Mouse (Mus musculus) kidney, postnatal 0 days (tissue): ENCODE measurements around the gene Agbl2. TPM values are rescaled to one million over a fixed set of nuclear protein-coding genes. Genes with fewer than 3 reads are reported as not detected.
A peak's percentile ranks its signal among the peaks of the same experiment; 100 is the strongest.

Experiments used
- ATAC-seq: fragments of 200-750 bp; cut with Nextera tagmentation; replicated peaks from 2 replicates; pipeline ENCODE4 v1.8.0; 2017; ENCODE audit warnings: low read depth, moderate number of reproducible peaks, moderate TSS enrichment, moderate library complexity; ENCODE audit not compliant: low FRiP score
- DNase-seq: peaks from one replicate; pipeline ENCODE4 v3.0.0-alpha.2; 2016; ENCODE audit warnings: low spot score
- H3K27ac ChIP-seq: fragments of 300-500 bp; sonication (generic); 2 replicates; pipeline ENCODE4 v1.5.1; 2014; ENCODE audit warnings: mild to moderate bottlenecking
- H3K27me3 ChIP-seq: fragments of 300-500 bp; sonication (generic); 2 replicates; pipeline ENCODE4 v1.6.1; 2014; ENCODE audit warnings: low read length, mixed read lengths; ENCODE audit not compliant: insufficient read depth
- H3K36me3 ChIP-seq: fragments of 300-500 bp; sonication (generic); 2 replicates; pipeline ENCODE4 v1.6.1; 2014; ENCODE audit warnings: low read length, mixed read lengths; ENCODE audit not compliant: insufficient read depth
- H3K4me1 ChIP-seq: fragments of 300-500 bp; sonication (generic); replicated peaks from 2 replicates; pipeline ENCODE4 v1.6.1; 2014; ENCODE audit warnings: antibody characterized with exemption, low read length, mixed read lengths; ENCODE audit not compliant: insufficient read depth
- H3K4me2 ChIP-seq: fragments of 300-500 bp; sonication (generic); 2 replicates; pipeline ENCODE4 v1.6.1; 2014; ENCODE audit warnings: mild to moderate bottlenecking, low read length, moderate library complexity, mixed read lengths
- H3K4me3 ChIP-seq: fragments of 300-500 bp; sonication (generic); replicated peaks from 2 replicates; pipeline ENCODE4 v1.5.1; 2014; ENCODE audit warnings: low read depth, low read length
- H3K9ac ChIP-seq: fragments of 300-500 bp; sonication (generic); 2 replicates; pipeline ENCODE4 v1.6.1; 2014; ENCODE audit warnings: low read depth, low read length
- H3K9me3 ChIP-seq: fragments of 300-500 bp; sonication (generic); replicated peaks from 2 replicates; pipeline ENCODE4 v1.6.1; 2016; ENCODE audit warnings: low read length, inconsistent platforms, mixed read lengths
- CTCF ChIP-seq: IDR thresholded peaks from 2 replicates; pipeline ENCODE4 v1.5.1; 2016; ENCODE audit warnings: antibody characterized with exemption, low read depth, mild to moderate bottlenecking, moderate library complexity
- whole genome bisulfite sequencing: fragments of 180-500 bp; shearing (Covaris S2); extraction: QIAGEN DNeasy Blood & Tissue Kit; methylation state at CpG from one replicate; pipeline ENCODE4 v1.1.7; 2014; 5-methylcytosine and 5-hydroxymethylcytosine counted together
- polyA plus RNA-seq: library from polyadenylated mRNA; unstranded; fragments of >200 nt; fragmentation: Nextera tagmentation; extraction: Ambion mirVana; gene quantifications from 2 replicates; pipeline ENCODE4 v1.2.1, GENCODE M21; 2015

Agbl2 gene
- polyA plus RNA-seq, 1 experiment from 2014 or later, result 0.89 TPM

- Histone ChIP-seq H3K9ac (no peak overlapping the region), H3K27me3 (no peaks in the 10 kb centered on the region), H3K4me1 (no peaks in the 10 kb centered on the region), H3K36me3 (no peaks in the 10 kb centered on the region), H3K9me3 (no peaks in the 10 kb centered on the region), H3K27ac (no peak overlapping the region), H3K4me3 (no peak overlapping the region), H3K4me2 (no peak overlapping the region)
- DNase-seq, result no peak
- ATAC-seq, result no peak
- WGBS, result 85% methylated on average over 6 of the region's 6 CpGs
- TF ChIP-seq CTCF, result peak; percentile 20; the same call in 1 of the 2 replicates
Measured at GRCm38 (mm10) chr2:90808241-90809126, 26.0 kb downstream of the Agbl2 start.

- ATAC-seq, result no peak
- no peak overlapping the region for H3K9ac ChIP-seq
- H3K27ac ChIP-seq, result no peak overlapping the region
- no peaks in the 10 kb centered on the region for H3K4me1 ChIP-seq
- DNase-seq, result no peak
- no peak overlapping the region for H3K4me3 ChIP-seq
- no peak for TF ChIP-seq CTCF
- no peaks in the 10 kb centered on the region for H3K27me3 ChIP-seq
- WGBS, result 82% methylated on average over 8 of the region's 8 CpGs
- H3K36me3 ChIP-seq, result no peaks in the 10 kb centered on the region
- no peaks in the 10 kb centered on the region for H3K9me3 ChIP-seq
- no peak overlapping the region for H3K4me2 ChIP-seq
Measured at GRCm38 (mm10) chr2:90810751-90811150, 28.2 kb downstream of the Agbl2 start.

GRCm38 (mm10) chr2:90815266-90815665, 32.7 kb downstream of the Agbl2 start:
- Histone ChIP-seq H3K4me3 (no peak overlapping the region), H3K9ac (no peak overlapping the region), H3K36me3 (no peaks in the 10 kb centered on the region), H3K27ac (no peak overlapping the region), H3K27me3 (no peaks in the 10 kb centered on the region), H3K4me1 (no peaks in the 10 kb centered on the region), H3K9me3 (no peaks in the 10 kb centered on the region), H3K4me2 (no peak overlapping the region)
- DNase-seq (no peak), ATAC-seq (no peak)
- WGBS, result 87% methylated on average over 2 of the region's 2 CpGs
- TF ChIP-seq CTCF, result no peak

GRCm38 (mm10) chr2:90816144-90816543, 33.6 kb downstream of the Agbl2 start:
- Histone ChIP-seq H3K4me3 (no peak overlapping the region), H3K27me3 (no peaks in the 10 kb centered on the region), H3K36me3 (no peaks in the 10 kb centered on the region), H3K4me2 (no peak overlapping the region), H3K27ac (no peak overlapping the region), H3K9me3 (no peaks in the 10 kb centered on the region), H3K9ac (no peak overlapping the region), H3K4me1 (no peaks in the 10 kb centered on the region)
- DNase-seq (no peak), ATAC-seq (no peak)
- 80% methylated on average over 4 of the region's 4 CpGs for WGBS
- no peak for TF ChIP-seq CTCF

- no peak for DNase-seq
- Histone ChIP-seq H3K4me1 (no peaks in the 10 kb centered on the region), H3K27ac (no peak overlapping the region), H3K4me2 (no peak overlapping the region), H3K9ac (no peak overlapping the region), H3K9me3 (no peaks in the 10 kb centered on the region), H3K4me3 (no peak overlapping the region), H3K36me3 (no peaks in the 10 kb centered on the region), H3K27me3 (no peaks in the 10 kb centered on the region)
- 86% methylated on average over 3 of the region's 3 CpGs for WGBS
- no peak for ATAC-seq
- TF ChIP-seq CTCF, result no peak
Measured at GRCm38 (mm10) chr2:90818710-90819109, 36.2 kb downstream of the Agbl2 start.

GRCm38 (mm10) chr2:90820894-90821293, 38.4 kb downstream of the Agbl2 start:
- no peak overlapping the region for H3K9ac ChIP-seq
- H3K4me1 ChIP-seq, result no peaks in the 10 kb centered on the region
- ATAC-seq (no peak), DNase-seq (no peak)
- H3K4me3 ChIP-seq, result no peak overlapping the region
- no peak overlapping the region for H3K4me2 ChIP-seq
- no peak overlapping the region for H3K27ac ChIP-seq
- TF ChIP-seq CTCF, result no peak
- WGBS, result 88% methylated on average over 3 of the region's 3 CpGs
- H3K9me3 ChIP-seq, result no peaks in the 10 kb centered on the region
- H3K27me3 ChIP-seq, result no peaks in the 10 kb centered on the region
- no peaks in the 10 kb centered on the region for H3K36me3 ChIP-seq
